Mouse (Mus musculus) midbrain, embryonic 10.5 days (tissue): ENCODE measurements around the gene Tmem107. TPM values are rescaled to one million over a fixed set of nuclear protein-coding genes. Genes with fewer than 3 reads are reported as not detected.

Experiments used
- DNase-seq: peaks from one replicate; pipeline ENCODE4 v3.0.0-alpha.2; 2017; ENCODE audit warnings: low spot score
- H3K27ac ChIP-seq: fragments of 300-500 bp; sonication (generic); replicated peaks from 2 replicates; pipeline ENCODE4 v1.5.1; 2016; ENCODE audit warnings: mild to moderate bottlenecking
- H3K27me3 ChIP-seq: fragments of 300-500 bp; sonication (generic); 2 replicates; pipeline ENCODE4 v1.6.1; 2016; ENCODE audit warnings: low read depth, mild to moderate bottlenecking; ENCODE audit not compliant: poor library complexity, severe bottlenecking
- H3K36me3 ChIP-seq: fragments of 300-500 bp; sonication (generic); 2 replicates; pipeline ENCODE4 v1.6.1; 2016; ENCODE audit warnings: mild to moderate bottlenecking, moderate library complexity
- H3K4me1 ChIP-seq: fragments of 300-500 bp; sonication (generic); 2 replicates; pipeline ENCODE4 v1.6.1; 2016
- H3K4me3 ChIP-seq: fragments of 300-500 bp; sonication (generic); 2 replicates; pipeline ENCODE4 v1.5.1; 2016; ENCODE audit warnings: mild to moderate bottlenecking, moderate library complexity
- H3K9me3 ChIP-seq: fragments of 300-500 bp; sonication (generic); replicated peaks from 2 replicates; pipeline ENCODE4 v1.6.1; 2016; ENCODE audit warnings: mild to moderate bottlenecking
- WGBS: fragments of 180-500 bp; shearing (Covaris S2); methylation state at CpG from one replicate; pipeline ENCODE4 v1.1.7; 2016; 5-methylcytosine and 5-hydroxymethylcytosine counted together
- polyA plus RNA-seq: library from polyadenylated mRNA; unstranded; fragments of >200 nt; fragmentation: Nextera tagmentation; extraction: Ambion mirVana; gene quantifications from 2 replicates; pipeline ENCODE4 v1.2.1, GENCODE M21; 2016

Tmem107 gene
- polyA plus RNA-seq, 1 experiment from 2014 or later = 64.8 TPM

- H3K27me3 ChIP-seq = no peaks in the 10 kb centered on the region
- DNase-seq = no peak
- no peak overlapping the region; the same call in 1 of the 2 replicates for H3K4me3 ChIP-seq
- peaks cover 42% of the 10 kb centered on the region for H3K4me1 ChIP-seq
- no peaks in the 10 kb centered on the region for H3K9me3 ChIP-seq
- peaks cover 62% of the 10 kb centered on the region for H3K36me3 ChIP-seq
- 90% methylated on average over 21 of the region's 21 CpGs for WGBS
- no peak overlapping the region; the same call in 1 of the 2 replicates for H3K27ac ChIP-seq
Measured at GRCm38 (mm10) chr11:69101604-69102402, 31.2 kb downstream of the Tmem107 start.

- Histone ChIP-seq H3K27me3 (no peaks in the 10 kb centered on the region), H3K27ac (no peak overlapping the region), H3K36me3 (peaks cover 68% of the 10 kb centered on the region), H3K4me1 (peaks cover 36% of the 10 kb centered on the region), H3K4me3 (no peak overlapping the region), H3K9me3 (no peaks in the 10 kb centered on the region)
- WGBS = 93% methylated on average over 7 of the region's 7 CpGs
- no peak for DNase-seq
Measured at GRCm38 (mm10) chr11:69102403-69102725, 31.8 kb downstream of the Tmem107 start.

- DNase-seq = no peak
- WGBS = 95% methylated on average over 14 of the region's 14 CpGs
- H3K36me3 ChIP-seq = peaks cover 75% of the 10 kb centered on the region
Measured at GRCm38 (mm10) chr11:69103121-69103520, 32.5 kb downstream of the Tmem107 start.

GRCm38 (mm10) chr11:69103531-69104435 lies 33.2 kb downstream of the Tmem107 start:
- Histone ChIP-seq H3K36me3 (peaks cover 82% of the 10 kb centered on the region), H3K4me1 (peaks cover 22% of the 10 kb centered on the region), H3K4me3 (0 out of 2 replicates have a peak overlapping the region, but pooled peaks have one; percentile 20), H3K9me3 (no peaks in the 10 kb centered on the region), H3K27ac (no peak overlapping the region), H3K27me3 (no peaks in the 10 kb centered on the region)
- WGBS = 90% methylated on average over 15 of the region's 15 CpGs
- DNase-seq = no peak

More at GRCm38 (mm10) chr11:69103121-69103520, 32.5 kb downstream of the Tmem107 start:
- Histone ChIP-seq H3K9me3 (no peaks in the 10 kb centered on the region), H3K4me1 (peaks cover 28% of the 10 kb centered on the region), H3K4me3 (no peak overlapping the region), H3K27ac (no peak overlapping the region), H3K27me3 (no peaks in the 10 kb centered on the region)

GRCm38 (mm10) chr11:69104487-69104886 lies 33.9 kb downstream of the Tmem107 start:
- Histone ChIP-seq H3K27me3 (no peaks in the 10 kb centered on the region), H3K9me3 (no peaks in the 10 kb centered on the region), H3K4me3 (peak overlapping the region; percentile 20; the same call in 1 of the 2 replicates), H3K36me3 (peaks cover 89% of the 10 kb centered on the region), H3K27ac (no peak overlapping the region; the same call in 1 of the 2 replicates), H3K4me1 (peaks cover 19% of the 10 kb centered on the region)
- no peak for DNase-seq
- WGBS = 89% methylated on average over 14 of the region's 14 CpGs

GRCm38 (mm10) chr11:69105227-69105626 lies 34.6 kb downstream of the Tmem107 start:
- peaks cover 90% of the 10 kb centered on the region for H3K36me3 ChIP-seq
- H3K4me3 ChIP-seq = no peak overlapping the region

GRCm38 (mm10) chr11:69105796-69106195 lies 35.2 kb downstream of the Tmem107 start:
- WGBS = 81% methylated on average over 2 of the region's 2 CpGs
- Histone ChIP-seq H3K27ac (no peak overlapping the region), H3K4me3 (peak overlapping the region; percentile 21), H3K9me3 (no peaks in the 10 kb centered on the region), H3K4me1 (peaks cover 13% of the 10 kb centered on the region), H3K27me3 (no peaks in the 10 kb centered on the region), H3K36me3 (peaks cover 88% of the 10 kb centered on the region)
- no peak for DNase-seq

More at GRCm38 (mm10) chr11:69105227-69105626, 34.6 kb downstream of the Tmem107 start:
- Histone ChIP-seq H3K27ac (no peak overlapping the region), H3K4me1 (peaks cover 18% of the 10 kb centered on the region), H3K9me3 (no peaks in the 10 kb centered on the region), H3K27me3 (no peaks in the 10 kb centered on the region)
- WGBS = 91% methylated on average over 6 of the region's 6 CpGs
- no peak for DNase-seq

- no peak overlapping the region for H3K4me3 ChIP-seq
- H3K4me1 ChIP-seq = peaks cover 13% of the 10 kb centered on the region
- H3K36me3 ChIP-seq = peaks cover 83% of the 10 kb centered on the region
- no peaks in the 10 kb centered on the region for H3K9me3 ChIP-seq
- 89% methylated on average over 11 of the region's 11 CpGs for WGBS
- DNase-seq = no peak
- no peak overlapping the region for H3K27ac ChIP-seq
- H3K27me3 ChIP-seq = no peaks in the 10 kb centered on the region
Measured at GRCm38 (mm10) chr11:69106299-69106698, 35.7 kb downstream of the Tmem107 start.

GRCm38 (mm10) chr11:69106842-69107241 lies 36.2 kb downstream of the Tmem107 start:
- Histone ChIP-seq H3K36me3 (peaks cover 78% of the 10 kb centered on the region), H3K27me3 (peaks cover 4% of the 10 kb centered on the region), H3K4me1 (peaks cover 18% of the 10 kb centered on the region), H3K27ac (no peak overlapping the region), H3K4me3 (no peak overlapping the region), H3K9me3 (no peaks in the 10 kb centered on the region)
- DNase-seq = no peak
- 86% methylated on average over 11 of the region's 11 CpGs for WGBS

GRCm38 (mm10) chr11:69107676-69108075 lies 37.1 kb downstream of the Tmem107 start:
- Histone ChIP-seq H3K27me3 (peaks cover 12% of the 10 kb centered on the region), H3K36me3 (peaks cover 70% of the 10 kb centered on the region), H3K9me3 (no peaks in the 10 kb centered on the region), H3K4me1 (peaks cover 27% of the 10 kb centered on the region), H3K27ac (no peak overlapping the region), H3K4me3 (no peak overlapping the region)
- WGBS = 87% methylated on average over 11 of the region's 11 CpGs
- DNase-seq = no peak

- DNase-seq = no peak
- no peak overlapping the region for H3K27ac ChIP-seq
- WGBS = 88% methylated on average over 9 of the region's 9 CpGs
- peaks cover 28% of the 10 kb centered on the region for H3K4me1 ChIP-seq
- no peaks in the 10 kb centered on the region for H3K9me3 ChIP-seq
- peaks cover 64% of the 10 kb centered on the region for H3K36me3 ChIP-seq
- no peak overlapping the region for H3K4me3 ChIP-seq
- peaks cover 18% of the 10 kb centered on the region for H3K27me3 ChIP-seq
Measured at GRCm38 (mm10) chr11:69108223-69108622, 37.6 kb downstream of the Tmem107 start.

GRCm38 (mm10) chr11:69109032-69109900 lies 38.7 kb downstream of the Tmem107 start:
- H3K9me3 ChIP-seq = no peaks in the 10 kb centered on the region
- H3K27ac ChIP-seq = no peak overlapping the region
- peaks cover 54% of the 10 kb centered on the region for H3K36me3 ChIP-seq
- peaks cover 28% of the 10 kb centered on the region for H3K4me1 ChIP-seq
- peak overlapping the region; percentile 64; the same call in 1 of the 2 replicates for H3K4me3 ChIP-seq
- DNase-seq = no peak
- H3K27me3 ChIP-seq = peaks cover 28% of the 10 kb centered on the region
- whole genome bisulfite sequencing = 83% methylated on average over 13 of the region's 13 CpGs
